Mouse (Mus musculus): Measurements from ENCODE around the gene Tlk2. TPM values are rescaled to one million over a fixed set of nuclear protein-coding genes. Genes with fewer than 3 reads are reported as not detected.

The Tlk2 gene
- polyA plus RNA-seq, 1 experiment from 2014 or later, result 23.6 TPM

- H3K9ac ChIP-seq (replicated peaks), result no peak overlapping the region
- H3K4me1 ChIP-seq (replicated peaks), result peaks cover 6% of the 10 kb centered on the region
- WGBS, result 46% methylated on average over 10 of the region's 10 CpGs
- no peaks in the 10 kb centered on the region for H3K36me3 ChIP-seq
- ATAC-seq, result no peak
- H3K9me3 ChIP-seq, result no peaks in the 10 kb centered on the region
- H3K27ac ChIP-seq, result no peak overlapping the region
- H3K27me3 ChIP-seq, result no peaks in the 10 kb centered on the region
- no peak overlapping the region for H3K4me2 ChIP-seq (replicated peaks)
- H3K4me3 ChIP-seq (replicated peaks), result no peak overlapping the region
These were observed 153.1 kb downstream of the Tlk2 start for GRCm38 (mm10) chr11:105331732-105332131.

- H3K36me3 ChIP-seq, result no peaks in the 10 kb centered on the region
- H3K27me3 ChIP-seq, result no peaks in the 10 kb centered on the region
- no peak overlapping the region for H3K4me2 ChIP-seq (replicated peaks)
- no peak overlapping the region for H3K4me3 ChIP-seq (replicated peaks)
- no peaks in the 10 kb centered on the region for H3K9me3 ChIP-seq
- 0 out of 2 replicates have a peak, but pooled peaks have one; percentile 22 for ATAC-seq
- peaks cover 6% of the 10 kb centered on the region for H3K4me1 ChIP-seq (replicated peaks)
- no peak overlapping the region for H3K9ac ChIP-seq (replicated peaks)
- no peak overlapping the region for H3K27ac ChIP-seq
- WGBS, result 70% methylated on average over 8 of the region's 8 CpGs
These were observed 153.9 kb downstream of the Tlk2 start for GRCm38 (mm10) chr11:105332468-105332867.

Other genes starting within 250 kb of the Tlk2 start
- gene Efcab3, start 115.2 kb upstream of the Tlk2 start, polyA plus RNA-seq (2015; fragmentation: Nextera tagmentation; extraction: Ambion mirVana), result not detected in 2 replicates
- gene Mettl2, start 52.4 kb upstream of the Tlk2 start, polyA plus RNA-seq (2015; fragmentation: Nextera tagmentation; extraction: Ambion mirVana), result 32.0 and 34.5 TPM in 2 replicates
- not detected in 2 replicates for gene Gm10842, start 31.9 kb upstream of the Tlk2 start, polyA plus RNA-seq (2015; fragmentation: Nextera tagmentation; extraction: Ambion mirVana)
- 5.0 and 5.3 TPM in 2 replicates for gene Mrc2, start 113.8 kb downstream of the Tlk2 start, polyA plus RNA-seq (2015; fragmentation: Nextera tagmentation; extraction: Ambion mirVana)